Mouse (Mus musculus) heart, postnatal 36 days (tissue): ENCODE measurements at regions not wholly inside any gene's neighbourhood (a gene's known extent, or its start where the extent isn't known, plus 50 kb on each side); places are given as distances from the start of the nearest gene placed in this dataset.
A peak's percentile ranks its signal among the peaks of the same experiment; 100 is the strongest.

ENCODE experiments used
- DNase-seq, 2 experiments: peaks; one replicate each; pipeline ENCODE4 v3.0.0; 2021 to 2022
- intact Hi-C: fragments of 180-260 bp; cut with DNase I; formaldehyde crosslinking; loops from one replicate; pipeline ENCODE4 v1.15.1; 2025

GRCm38 (mm10) chr10:29921658-29922057, 278.7 kb downstream of the Cenpw start:
- DNase-seq = no peak
- intact Hi-C loops = no loop called here

GRCm38 (mm10) chr10:29897780-29898363, 302.5 kb downstream of the Cenpw start:
- DNase-seq = no peak
- intact Hi-C loops = no loop called here

GRCm38 (mm10) chr10:29864566-29864965, 328.9 kb upstream of the Rspo3 start:
- intact Hi-C loops = no loop called here
- DNase-seq = no peak

- DNase-seq = no peak
- intact Hi-C loops = no loop called here
Observed at GRCm38 (mm10) chr10:29855749-29856313, 320.2 kb upstream of the Rspo3 start.

- DNase-seq = no peak
- intact Hi-C loops = no loop called here
Observed at GRCm38 (mm10) chr10:29852516-29852915, 316.8 kb upstream of the Rspo3 start.

GRCm38 (mm10) chr10:29824939-29825658, 289.4 kb upstream of the Rspo3 start:
- no peak for DNase-seq
- intact Hi-C loops = no loop called here

GRCm38 (mm10) chr10:29824413-29824812, 288.7 kb upstream of the Rspo3 start:
- no peak for DNase-seq
- intact Hi-C loops = no loop called here

- intact Hi-C loops = no loop called here
Observed at GRCm38 (mm10) chr10:29823177-29823576, 287.5 kb upstream of the Rspo3 start.

GRCm38 (mm10) chr10:29803915-29804545, 268.4 kb upstream of the Rspo3 start:
- intact Hi-C loops = loop anchor here (5.0 kb wide), 1 partner anchor 272 kb away; no protein-coding TSS in a partner anchor
- DNase-seq = peak; percentile 1 to 21

More at GRCm38 (mm10) chr10:29823177-29823576, 287.5 kb upstream of the Rspo3 start:
- DNase-seq = no peak

GRCm38 (mm10) chr10:29802637-29803036, 267.0 kb upstream of the Rspo3 start:
- intact Hi-C loops = loop anchor here (5.0 kb wide), 1 partner anchor 270 kb away; no protein-coding TSS in a partner anchor
- DNase-seq = no peak

GRCm38 (mm10) chr10:29794663-29795062, 259.0 kb upstream of the Rspo3 start:
- DNase-seq = no peak
- intact Hi-C loops = no loop called here

GRCm38 (mm10) chr10:29786220-29786810, 250.6 kb upstream of the Rspo3 start:
- no peak for DNase-seq
- intact Hi-C loops = no loop called here

- DNase-seq = no peak
- intact Hi-C loops = no loop called here
Observed at GRCm38 (mm10) chr10:29736677-29737076, 201.0 kb upstream of the Rspo3 start.

GRCm38 (mm10) chr10:29725319-29725718, 189.7 kb upstream of the Rspo3 start:
- intact Hi-C loops = no loop called here
- DNase-seq = no peak

GRCm38 (mm10) chr10:29710967-29711366, 175.3 kb upstream of the Rspo3 start:
- intact Hi-C loops = no loop called here
- no peak for DNase-seq

GRCm38 (mm10) chr10:29708653-29709052, 173.0 kb upstream of the Rspo3 start:
- intact Hi-C loops = no loop called here
- DNase-seq = no peak

- intact Hi-C loops = no loop called here
- no peak for DNase-seq
Observed at GRCm38 (mm10) chr10:29693009-29693935, 157.6 kb upstream of the Rspo3 start.

- no peak for DNase-seq
- intact Hi-C loops = no loop called here
Observed at GRCm38 (mm10) chr10:29689529-29689928, 153.9 kb upstream of the Rspo3 start.

- intact Hi-C loops = no loop called here
- no peak for DNase-seq
Observed at GRCm38 (mm10) chr10:29686982-29687381, 151.3 kb upstream of the Rspo3 start.

- intact Hi-C loops = no loop called here
- DNase-seq = no peak
Observed at GRCm38 (mm10) chr10:29674377-29674776, 138.7 kb upstream of the Rspo3 start.
